Comparison of ENCODE assay signal across 8 mouse cellular contexts in the genomic region with DNA sequence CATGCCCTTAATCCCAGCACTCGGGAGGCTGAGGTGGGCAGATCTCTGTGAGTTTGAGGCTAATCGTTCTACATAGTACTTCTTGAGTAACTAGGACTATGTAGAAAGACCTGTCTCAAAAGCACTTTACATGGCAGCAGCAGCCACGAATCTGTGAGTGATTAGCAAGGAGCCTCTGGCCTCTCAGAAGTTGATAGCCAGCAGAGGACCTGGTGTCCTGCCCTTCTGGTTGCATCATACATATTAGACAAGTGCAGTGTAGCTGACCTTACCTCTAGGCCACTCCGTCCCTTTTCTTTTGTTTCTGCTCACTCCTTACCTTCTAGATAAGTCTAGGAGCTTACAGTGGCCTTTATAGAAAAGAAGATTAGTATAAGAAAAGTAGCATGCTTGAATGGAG.
"Had no signal": no experiment of that assay in that cellular context is flagged by ENCODE, and none has a peak within 500 bp of the region (broad histone marks: within the 10 kb centered on the region; RNA-seq: fewer than 3 reads in every experiment).

No protein-coding gene starts in this region.

- H3K27ac ChIP-seq: layer of hippocampus, adult 2 months; liver, embryonic 12.5 days; liver, embryonic 15.5 days had no signal

- DNase-seq: layer of hippocampus, adult 9-11 months; midbrain, embryonic 14.5 days; thymus, adult 2 months; thymus, postnatal 14 days; thymus, postnatal 4 days had no signal

- H3K9ac ChIP-seq: liver, embryonic 12.5 days; liver, embryonic 15.5 days had no signal

- H3K4me3 ChIP-seq: layer of hippocampus, adult 2 months; liver, embryonic 12.5 days; liver, embryonic 15.5 days had no signal

- H3K27me3 ChIP-seq: liver, embryonic 12.5 days; liver, embryonic 15.5 days had no signal

- H3K9me3 ChIP-seq: liver, embryonic 12.5 days; liver, embryonic 15.5 days had no signal

- H3K4me1 ChIP-seq: liver, embryonic 12.5 days; liver, embryonic 15.5 days had no signal
